Mouse (Mus musculus): ENCODE results near the gene Pgc.

- TF ChIP-seq CTCF (IDR thresholded peaks at IDR 0.05; ENCODE audit: low read depth): no peak
- no peak for TF ChIP-seq EP300 (IDR thresholded peaks at IDR 0.05; ENCODE audit: low read depth)
Measured at GRCm38 (mm10) chr17:47695337-47695710, 31.3 kb upstream of the Pgc start.

Measured in heart, postnatal 0 days (tissue).